Mouse (Mus musculus): Measurements from ENCODE around the gene Lgals9.

The Lgals9 gene

GRCm38 (mm10) chr11:78922678-78923407, 61.9 kb downstream of the Lgals9 start:
- peak; percentile 23 for DNase-seq (ENCODE audit: low read depth, low spot score)

GRCm38 (mm10) chr11:78920411-78920939, 64.3 kb downstream of the Lgals9 start, which contains the start of gene Nos2:
Gene Nos2 (plus strand): TSS chr11:78920787.
- no peak for DNase-seq (ENCODE audit: low read depth, low spot score)

GRCm38 (mm10) chr11:78919745-78920144, 65.0 kb downstream of the Lgals9 start:
- no peak for DNase-seq (ENCODE audit: low read depth, low spot score)

- no peak for DNase-seq (ENCODE audit: low read depth, low spot score)
Observed at GRCm38 (mm10) chr11:78916410-78916809, 68.3 kb downstream of the Lgals9 start.

GRCm38 (mm10) chr11:78915473-78915872, 69.3 kb downstream of the Lgals9 start:
- DNase-seq (ENCODE audit: low read depth, low spot score), result no peak
